Mouse (Mus musculus) left cerebral cortex, adult 2 months (tissue): ENCODE results near the gene H2afx. TPM values are rescaled to one million over a fixed set of nuclear protein-coding genes. Genes with fewer than 3 reads are reported as not detected.
"Not testable (repeated sequence)": the region's sequence is repeated elsewhere in the genome, so short reads cannot be mapped to it uniquely, and the experiment has no call there.

ENCODE experiments used
- DNase-seq, 2 experiments: peaks; one replicate each; pipeline ENCODE4 v3.0.0; 2021 to 2022; ENCODE audit warnings: low spot score in 2 of 2, mixed read lengths in 1 of 2; ENCODE audit errors: extremely low spot score in 1 of 2
- H3K27ac ChIP-seq: fragments of 200-600 bp; 2 replicates; pipeline ENCODE4 v1.8.1; 2022
- H3K4me3 ChIP-seq: fragments of 200-600 bp; 2 replicates; pipeline ENCODE4 v1.8.1; 2022
- CTCF ChIP-seq: fragments of 200-600 bp; IDR thresholded peaks from 2 replicates; pipeline ENCODE4 v1.8.1; 2022; ENCODE audit warnings: antibody characterized with exemption, mild to moderate bottlenecking, moderate library complexity
- intact Hi-C: fragments of 180-260 bp; cut with DNase I; formaldehyde crosslinking; loops from one replicate; pipeline ENCODE4 v1.15.1; 2025
- microRNA-seq, 2 experiments: library from miRNA; unstranded; fragments of <30 nt; microRNA quantifications; one replicate each; pipeline ENCODE4 v1.2.0; 2021
- total RNA-seq, 2 experiments: library from RNA; stranded (reverse); gene quantifications; 2 replicates each; pipeline ENCODE4 v1.2.3; 2021

Gene H2afx
- total RNA-seq, 2 experiments from 2014 or later, result 46.1 to 53.2 TPM

GRCm38 (mm10) chr9:44364480-44364879 lies 30.0 kb downstream of the H2afx start:
- Histone ChIP-seq H3K27ac (no peak overlapping the region), H3K4me3 (no peak overlapping the region)
- peak; percentile 46 for TF ChIP-seq CTCF
- intact Hi-C loops, result no loop called here
- DNase-seq, result no peak

- Histone ChIP-seq H3K4me3 (no peak overlapping the region), H3K27ac (no peak overlapping the region)
- intact Hi-C loops, result no loop called here
- no peak for TF ChIP-seq CTCF
- DNase-seq, result no peak
Measured at GRCm38 (mm10) chr9:44373386-44373785, 38.9 kb downstream of the H2afx start.

- Histone ChIP-seq H3K4me3 (no peak overlapping the region), H3K27ac (no peak overlapping the region)
- DNase-seq, result no peak
- TF ChIP-seq CTCF, result no peak
- intact Hi-C loops, result no loop called here
Measured at GRCm38 (mm10) chr9:44376141-44376540, 41.6 kb downstream of the H2afx start.

GRCm38 (mm10) chr9:44377335-44377734 lies 42.8 kb downstream of the H2afx start:
- DNase-seq, H3K4me3 ChIP-seq, intact Hi-C loops, H3K27ac ChIP-seq: not testable (repeated sequence)

GRCm38 (mm10) chr9:44378153-44378730 lies 43.7 kb downstream of the H2afx start:
- peak overlapping the region; percentile 90 for H3K27ac ChIP-seq
- TF ChIP-seq CTCF, result no peak
- peak overlapping the region; percentile 73 for H3K4me3 ChIP-seq
- intact Hi-C loops, result no loop called here
- DNase-seq, result no peak

GRCm38 (mm10) chr9:44379054-44379834 lies 44.8 kb downstream of the H2afx start, which contains the start of gene Hyou1:
Gene Hyou1, plus strand, starts transcription at chr9:44379490.
- DNase-seq, result peak; percentile 99 to 100
- H3K27ac ChIP-seq, result peak within 1 kb of the TSS; percentile 91
- peak within 1 kb of the TSS; percentile 73 for H3K4me3 ChIP-seq
- intact Hi-C loops, result no loop called here
- TF ChIP-seq CTCF, result peak; percentile 67

GRCm38 (mm10) chr9:44379862-44380261 lies 45.4 kb downstream of the H2afx start:
- H3K4me3 ChIP-seq, result peak overlapping the region; percentile 73
- no peak for TF ChIP-seq CTCF
- peak overlapping the region; percentile 91 for H3K27ac ChIP-seq
- intact Hi-C loops, result no loop called here
- DNase-seq, result no peak

GRCm38 (mm10) chr9:44384596-44384995 lies 50.1 kb downstream of the H2afx start:
- no peak for DNase-seq
- TF ChIP-seq CTCF, result no peak
- intact Hi-C loops, result no loop called here
- Histone ChIP-seq H3K27ac (no peak overlapping the region), H3K4me3 (no peak overlapping the region)

Small RNA genes lying within 50 kb of the gene (microRNA-seq; reads per million reads assigned to microRNA genes)
- 0 reads per million in 2 experiments for gene Gm44335

Other genes with a start within 250 kb of the H2afx start
- 1 to 10 TPM in 1 of 2 experiments, under 1 TPM in 1; 0.82 to 1.6 TPM for gene Mfrp, start 233.0 kb upstream of the H2afx start, total RNA-seq
- gene C1qtnf5, start 227.4 kb upstream of the H2afx start, total RNA-seq, result 10 to 100 TPM; 14.2 to 15.3 TPM
- gene Gm49380, start 221.2 kb upstream of the H2afx start, total RNA-seq, result under 1 TPM in 1 of 2 experiments, not detected in 1; 0.56 TPM
- 10 to 100 TPM; 32.7 to 33.1 TPM for gene Rnf26, start 221.2 kb upstream of the H2afx start, total RNA-seq
- 10 to 100 TPM in 1 of 2 experiments, 1 to 10 TPM in 1; 9.0 to 11.6 TPM for gene Mcam, start 200.2 kb upstream of the H2afx start, total RNA-seq
- 10 to 100 TPM; 59.5 to 66.3 TPM for gene Cbl, start 100.6 kb upstream of the H2afx start, total RNA-seq
- 1 to 10 TPM in 1 of 2 experiments, under 1 TPM in 1; 0.77 to 1.1 TPM for gene Ccdc153, start 94.0 kb upstream of the H2afx start, total RNA-seq
- 1 to 10 TPM in 1 of 2 experiments, under 1 TPM in 1; 0.50 to 1.2 TPM for gene Pdzd3, start 83.2 kb upstream of the H2afx start, total RNA-seq
- gene Nlrx1, start 66.1 kb upstream of the H2afx start, total RNA-seq, result 10 to 100 TPM in 1 of 2 experiments, 1 to 10 TPM in 1; 8.7 to 13.3 TPM
- gene Abcg4, start 46.1 kb upstream of the H2afx start, total RNA-seq, result 10 to 100 TPM; 62.1 TPM
- gene Hinfp, start 29.0 kb upstream of the H2afx start, total RNA-seq, result 10 to 100 TPM; 28.9 to 29.3 TPM
- gene C2cd2l, start 14.4 kb upstream of the H2afx start, total RNA-seq, result 100 to 1,000 TPM; 190 to 222 TPM
- 10 to 100 TPM; 13.8 to 14.6 TPM for gene Dpagt1, start 8.7 kb upstream of the H2afx start, total RNA-seq
- 10 to 100 TPM; 20.8 to 21.1 TPM for gene Hmbs, start 9.5 kb downstream of the H2afx start, total RNA-seq
- 10 to 100 TPM; 52.1 to 53.1 TPM for gene Vps11, start 27.0 kb downstream of the H2afx start, total RNA-seq
- gene Hyou1, start 44.8 kb downstream of the H2afx start, total RNA-seq, result 100 to 1,000 TPM; 127 to 139 TPM
- 10 to 100 TPM; 25.3 to 28.4 TPM for gene Slc37a4, start 62.2 kb downstream of the H2afx start, total RNA-seq
- gene Rps25, start 72.4 kb downstream of the H2afx start, total RNA-seq, result 100 to 1,000 TPM; 644 to 664 TPM
- gene Trappc4, start 72.9 kb downstream of the H2afx start, total RNA-seq, result 10 to 100 TPM; 66.8 to 70.2 TPM
- 10 to 100 TPM; 19.9 to 22.2 TPM for gene Ccdc84, start 83.9 kb downstream of the H2afx start, total RNA-seq
- not detected for gene Foxr1, start 106.4 kb downstream of the H2afx start, total RNA-seq
- gene Upk2, start 120.3 kb downstream of the H2afx start, total RNA-seq, result not detected
- 10 to 100 TPM; 58.6 to 63.4 TPM for gene Bcl9l, start 148.1 kb downstream of the H2afx start, total RNA-seq
- not detected for gene Cxcr5, start 227.2 kb downstream of the H2afx start, total RNA-seq